Mouse (Mus musculus) thymus, adult 2 months (tissue): ENCODE results near the gene Cobl.

Experiments
- CTCF ChIP-seq: fragments of 200-500 bp; IDR thresholded peaks from 2 replicates; pipeline ENCODE4 v1.5.1; 2012; ENCODE audit warnings: mild to moderate bottlenecking, control low read depth, low read length, moderate library complexity, borderline replicate concordance; ENCODE audit not compliant: control insufficient read depth, poor library complexity, insufficient read depth; ENCODE audit errors: extremely low read depth
- POLR2A ChIP-seq: fragments of 200-500 bp; IDR thresholded peaks from 2 replicates; pipeline ENCODE4 v1.6.1; 2012; ENCODE audit warnings: mild to moderate bottlenecking, low read length, control low read depth, moderate library complexity; ENCODE audit not compliant: control insufficient read depth, poor library complexity, insufficient read depth; ENCODE audit errors: extremely low read depth

DNA sequence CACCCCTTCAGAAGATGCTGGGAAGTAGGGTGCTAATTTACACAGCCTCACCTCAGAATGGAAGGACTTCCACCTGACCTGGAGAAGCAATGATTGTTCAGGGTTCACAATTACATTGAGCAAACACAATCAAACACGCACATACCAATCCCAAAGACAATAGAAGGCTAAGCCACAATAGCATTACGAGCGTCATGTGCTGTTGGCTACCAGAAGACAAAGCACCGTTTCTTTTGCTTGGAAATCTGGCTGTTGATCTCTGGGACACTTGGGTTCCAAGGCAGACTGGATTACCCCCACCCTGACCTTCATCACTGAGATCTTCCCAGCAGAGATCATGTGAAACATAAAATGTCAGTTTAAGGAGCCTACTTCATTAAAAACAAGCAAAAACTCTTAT lies 21.1 kb downstream of the Cobl start:
- no peak for TF ChIP-seq CTCF
- no peak for TF ChIP-seq POLR2A
